Mouse (Mus musculus): ENCODE data around the gene Rarb.

GRCm38 (mm10) chr14:16517958-16518357, 301.0 kb downstream of the Rarb start:
- no peak for TF ChIP-seq CTCF (conservative IDR thresholded peaks at IDR 0.05; ENCODE audit: low read length)
- TF ChIP-seq POU5F1 (IDR thresholded peaks at IDR 0.05; ENCODE audit: borderline replicate concordance, low read length) = no peak
- TF ChIP-seq NANOG (IDR thresholded peaks at IDR 0.05; ENCODE audit: borderline replicate concordance, low read length) = no peak
